Mouse (Mus musculus): ENCODE results near the gene Wdr4.

DNA sequence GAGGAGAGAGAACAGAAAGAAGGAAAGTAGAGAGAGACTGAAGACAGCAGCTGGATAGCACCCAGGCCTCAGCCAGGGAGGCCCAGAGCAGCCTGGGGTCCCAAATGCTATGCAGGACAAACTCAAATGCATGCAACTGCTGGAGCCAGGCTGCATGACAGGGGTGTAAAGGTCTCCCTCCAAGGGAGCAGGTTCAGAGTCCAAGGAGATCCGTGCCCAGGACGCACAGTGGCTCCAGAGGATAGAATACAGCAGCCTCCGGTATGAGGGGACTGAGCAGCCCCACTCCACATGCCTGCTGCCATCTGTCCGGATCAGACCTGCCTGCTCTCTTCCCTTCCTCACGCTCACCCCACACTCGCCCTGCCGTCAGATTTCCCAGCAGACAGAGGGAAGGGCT is 13.5 kb downstream of the Wdr4 start:
- no peak for TF ChIP-seq CTCF (IDR thresholded peaks at IDR 0.05; ENCODE audit: low read depth)
- no peak for TF ChIP-seq EP300 (optimal IDR thresholded peaks at IDR 0.05)
